Mouse (Mus musculus) adrenal gland, postnatal 10 days (tissue): ENCODE measurements around the gene Dexi. TPM values are rescaled to one million over a fixed set of nuclear protein-coding genes. Genes with fewer than 3 reads are reported as not detected.

Source experiments
- DNase-seq: peaks from one replicate; pipeline ENCODE4 v3.0.0; 2021; ENCODE audit warnings: mixed read lengths
- long read RNA-seq, 2 experiments: library from polyadenylated mRNA; stranded (forward); transcript quantifications; one replicate each; pipeline ENCODE4 v2.0.0; 2021
- total RNA-seq, 2 experiments: library from RNA; stranded (reverse); gene quantifications; 2 replicates each; pipeline ENCODE4 v1.2.3; 2021

Dexi gene
- total RNA-seq, result 10 to 100 TPM; 16.3 to 18.0 TPM
- long read RNA-seq, experiment 1, transcript Dexi-201 (2 exons, 1,389 nt), result major isoform, 18 of 26 reads
- long read RNA-seq, experiment 1, partial matches to known transcripts, result 1 of 26 reads
- long read RNA-seq, experiment 1, other reads (novel, unspliced or antisense), result 7 of 26 reads
- long read RNA-seq, experiment 2, transcript Dexi-201 (2 exons, 1,389 nt), result major isoform, 18 of 24 reads
- long read RNA-seq, experiment 2, partial matches to known transcripts, result 2 of 24 reads
- long read RNA-seq, experiment 2, other reads (novel, unspliced or antisense), result 4 of 24 reads

DNA sequence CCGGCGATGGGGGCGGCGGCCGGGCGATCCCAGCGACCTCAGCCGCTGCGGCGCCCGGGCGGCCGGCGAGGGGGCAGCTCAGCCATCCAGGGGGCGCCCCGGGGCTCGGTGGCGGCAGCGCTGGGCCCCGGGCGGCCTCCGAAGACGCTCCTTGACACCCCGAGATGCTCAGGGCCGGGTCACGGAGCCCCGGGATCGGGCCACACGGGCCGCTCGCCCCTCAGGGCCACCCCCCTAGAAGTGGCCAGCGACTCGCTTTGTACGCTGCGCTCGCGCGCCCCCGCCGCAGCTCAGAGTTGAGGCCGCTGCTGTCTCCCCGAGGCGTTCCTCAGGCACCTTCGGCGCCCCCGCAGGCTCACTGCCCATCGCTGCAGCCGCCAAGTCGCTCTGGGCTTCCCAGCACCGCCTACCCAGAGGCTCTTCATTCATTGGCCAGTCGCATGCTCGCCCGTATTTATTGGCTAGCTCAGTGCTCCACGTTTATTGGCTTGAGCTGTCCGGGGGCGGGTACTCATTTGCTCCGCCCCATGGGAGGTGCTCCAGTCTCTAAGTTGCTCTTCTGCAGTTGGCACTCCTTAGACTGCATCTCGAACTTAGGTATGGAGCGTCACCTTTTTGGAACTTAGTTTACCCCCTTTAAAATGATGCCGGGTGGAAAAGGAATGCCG lies at the start of gene Dexi:
TSS of gene Dexi (minus strand) at position 357 of the 668 bp plus-strand sequence.
- DNase-seq, result peak; percentile 95

DNA sequence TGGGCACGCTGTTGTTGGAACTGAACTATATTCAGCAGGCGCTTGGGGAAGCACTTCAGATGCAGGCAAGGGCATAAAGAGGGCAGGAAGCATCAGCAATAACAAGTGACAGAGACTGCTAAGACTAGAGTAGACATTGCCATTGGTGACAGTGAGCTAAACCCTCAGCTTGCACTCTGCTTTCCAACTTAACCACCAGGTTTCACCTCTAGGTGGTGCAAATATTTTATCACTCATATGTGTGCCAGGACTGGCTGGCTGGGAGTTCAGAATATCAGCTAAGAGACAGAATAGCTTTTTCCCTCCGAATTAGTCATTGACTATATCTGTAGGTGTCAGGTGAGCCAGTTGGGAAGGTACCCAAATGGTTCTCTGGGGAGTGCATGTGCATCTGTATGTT lies 43.7 kb upstream of the Dexi start:
- DNase-seq, result no peak

DNA sequence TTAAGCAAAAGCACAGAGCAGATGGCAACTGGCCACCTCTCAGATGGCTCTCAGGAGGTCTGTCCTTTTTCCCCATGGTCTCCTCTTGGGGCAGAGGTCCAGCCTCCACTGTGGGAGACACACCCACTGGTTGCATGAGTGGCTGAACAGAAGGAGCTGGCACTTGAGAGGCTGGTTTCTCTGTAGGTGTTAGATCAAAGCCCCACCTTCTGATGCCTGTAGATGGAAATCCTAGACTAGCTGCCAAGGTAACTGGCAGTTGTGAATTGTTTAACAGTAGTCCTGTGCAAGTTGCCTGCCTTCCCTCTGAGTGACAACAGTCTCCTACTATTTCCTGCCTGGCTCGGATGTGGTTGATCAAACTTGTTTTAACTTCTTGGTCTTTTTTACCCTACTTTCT lies 42.3 kb upstream of the Dexi start:
- peak; percentile 62 for DNase-seq

DNA sequence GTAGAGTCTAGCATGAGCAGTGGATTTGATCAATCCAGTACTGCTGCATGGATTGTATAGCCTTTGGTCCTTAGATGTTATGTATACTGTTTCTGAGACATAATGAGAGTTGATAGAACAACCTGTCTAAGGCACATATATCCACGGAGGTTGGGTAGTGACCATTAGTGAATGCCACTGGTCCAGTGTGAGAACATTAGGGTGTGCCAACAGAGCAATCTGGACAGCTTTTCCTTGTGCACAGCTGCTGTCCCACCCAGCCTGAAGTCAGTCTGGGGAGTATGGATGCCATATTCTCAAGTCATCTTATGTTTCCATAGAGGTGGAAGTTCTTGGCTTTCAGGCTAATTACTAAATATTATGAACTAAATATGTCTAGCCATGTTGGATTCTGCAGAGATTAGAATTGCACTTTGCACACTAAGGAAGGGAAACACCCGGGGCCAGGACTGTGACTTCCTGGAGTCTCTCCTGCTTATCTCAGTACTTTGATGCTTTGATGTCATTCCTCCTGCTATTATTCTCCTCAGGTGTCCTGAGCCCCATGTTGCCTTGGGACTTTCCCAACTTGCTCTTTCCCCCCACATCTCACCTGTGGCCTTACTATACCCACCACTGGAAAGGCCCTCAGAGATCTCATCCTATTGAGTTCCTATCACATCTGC lies 38.5 kb upstream of the Dexi start:
- no peak for DNase-seq

DNA sequence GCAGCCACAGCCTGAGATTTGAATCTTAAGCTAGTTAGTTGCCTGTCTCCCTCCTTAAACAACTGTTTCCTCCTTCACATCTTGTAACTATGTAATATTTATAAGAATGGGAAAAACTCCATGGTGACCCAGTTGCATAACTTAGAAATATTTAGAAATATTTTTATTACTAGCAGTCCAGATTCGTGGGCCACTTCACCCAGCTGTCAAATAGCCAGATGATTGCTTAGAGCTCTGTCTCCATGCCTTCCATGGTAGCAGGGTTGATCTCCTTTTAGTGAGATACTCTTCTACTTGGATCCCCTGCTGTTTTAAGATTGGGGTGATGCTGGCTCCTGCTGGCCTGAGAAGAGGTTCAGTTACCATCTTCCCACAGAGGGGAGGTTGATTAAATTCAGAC lies 35.5 kb upstream of the Dexi start:
- no peak for DNase-seq

DNA sequence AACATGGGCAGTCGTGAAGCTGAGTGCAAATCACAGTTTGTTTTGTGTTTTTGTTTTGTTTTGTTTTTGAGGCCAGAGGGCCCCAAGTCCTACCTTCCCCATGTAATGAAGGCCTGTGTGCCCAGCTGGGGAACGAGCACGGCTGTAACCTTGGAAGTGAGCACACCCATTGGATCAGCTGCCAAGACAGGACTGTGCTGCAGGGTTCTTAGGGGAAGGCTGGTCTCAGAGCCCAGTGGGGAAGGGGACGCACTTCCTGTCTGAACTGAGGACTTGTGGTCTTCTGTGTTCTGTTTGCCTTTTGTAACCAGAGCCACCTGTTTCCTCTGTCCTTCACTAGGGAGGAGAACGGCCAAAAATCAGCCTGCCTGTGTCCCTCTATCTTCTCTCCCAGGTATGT lies 34.7 kb upstream of the Dexi start:
- peak; percentile 49 for DNase-seq

DNA sequence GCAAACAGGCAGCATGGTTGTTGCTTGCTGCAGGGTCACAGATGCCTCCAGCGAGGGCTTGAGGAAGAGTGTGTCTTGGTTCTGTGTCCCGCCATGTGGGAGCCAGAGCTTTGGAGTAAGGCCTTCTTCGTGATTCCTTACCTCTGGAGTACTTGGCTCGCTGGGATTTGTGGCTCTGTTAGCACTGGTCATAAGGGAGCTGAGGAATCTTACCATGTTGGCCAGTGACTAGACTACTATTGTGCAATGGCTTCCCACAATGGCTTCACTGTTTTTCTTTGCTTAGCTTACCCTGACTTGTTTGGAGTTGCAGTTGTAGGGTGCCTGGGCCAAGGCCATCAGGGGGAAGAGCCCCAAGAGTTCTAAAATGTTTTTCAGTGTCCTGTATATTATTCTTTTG lies 33.1 kb upstream of the Dexi start:
- peak; percentile 32 for DNase-seq

DNA sequence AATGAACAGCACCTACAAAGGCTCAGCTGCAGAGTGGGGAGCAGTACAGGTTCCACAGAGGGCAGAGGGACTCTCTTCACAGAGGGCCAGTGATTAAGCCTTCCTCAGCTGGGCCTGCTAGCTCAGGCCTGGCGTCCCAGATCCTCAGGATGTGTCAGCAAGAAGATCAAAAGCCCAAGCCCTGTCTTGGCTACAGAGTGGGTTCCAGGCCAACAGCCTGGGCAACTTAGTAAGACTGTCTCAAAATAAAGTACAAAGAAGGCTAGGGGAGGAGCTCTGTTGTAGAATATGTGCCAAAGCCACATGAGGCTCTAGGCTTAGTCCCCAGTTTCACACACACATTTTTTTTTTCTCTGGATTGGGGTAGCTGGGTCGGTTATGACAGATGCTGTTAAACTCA lies 32.1 kb upstream of the Dexi start:
- DNase-seq, result no peak

DNA sequence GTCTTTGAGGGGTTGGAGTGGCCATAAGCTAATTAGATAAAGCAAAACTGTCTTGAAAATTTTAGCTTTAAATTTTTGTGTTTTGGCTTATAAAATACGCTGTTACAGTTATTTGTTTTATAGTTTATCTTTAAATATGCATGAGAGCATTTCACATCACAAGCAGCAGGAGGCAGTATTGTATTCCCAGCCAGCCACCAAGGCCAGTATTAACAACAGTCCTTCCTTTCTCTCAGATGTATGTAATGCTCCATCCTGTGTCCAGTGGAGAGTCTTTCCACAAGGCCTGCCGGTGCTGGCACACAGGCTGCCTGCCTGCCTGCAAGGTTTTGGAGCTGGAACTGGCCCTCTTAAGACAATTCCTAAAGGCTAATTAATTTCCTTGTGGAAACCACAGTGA lies 29.0 kb upstream of the Dexi start:
- peak; percentile 30 for DNase-seq

DNA sequence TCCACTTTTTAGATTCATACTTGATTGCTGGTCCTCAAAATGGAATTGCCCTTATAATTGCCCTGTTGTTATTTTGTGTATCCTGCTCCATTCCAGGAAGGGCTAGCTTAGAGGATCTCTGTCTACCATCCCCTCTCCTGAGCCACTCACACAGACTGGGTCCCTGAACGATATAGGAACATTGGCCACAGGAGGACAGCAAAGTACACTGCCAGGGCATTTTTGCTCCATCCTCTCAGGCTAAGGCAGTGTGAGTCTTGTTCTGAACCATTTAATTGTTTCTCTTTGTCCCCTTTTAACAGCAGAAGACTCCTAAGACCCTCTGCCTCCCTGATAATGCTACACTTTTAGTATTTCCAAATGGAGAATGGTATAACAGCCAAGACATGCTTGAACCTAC lies 27.9 kb upstream of the Dexi start:
- peak; percentile 78 for DNase-seq

DNA sequence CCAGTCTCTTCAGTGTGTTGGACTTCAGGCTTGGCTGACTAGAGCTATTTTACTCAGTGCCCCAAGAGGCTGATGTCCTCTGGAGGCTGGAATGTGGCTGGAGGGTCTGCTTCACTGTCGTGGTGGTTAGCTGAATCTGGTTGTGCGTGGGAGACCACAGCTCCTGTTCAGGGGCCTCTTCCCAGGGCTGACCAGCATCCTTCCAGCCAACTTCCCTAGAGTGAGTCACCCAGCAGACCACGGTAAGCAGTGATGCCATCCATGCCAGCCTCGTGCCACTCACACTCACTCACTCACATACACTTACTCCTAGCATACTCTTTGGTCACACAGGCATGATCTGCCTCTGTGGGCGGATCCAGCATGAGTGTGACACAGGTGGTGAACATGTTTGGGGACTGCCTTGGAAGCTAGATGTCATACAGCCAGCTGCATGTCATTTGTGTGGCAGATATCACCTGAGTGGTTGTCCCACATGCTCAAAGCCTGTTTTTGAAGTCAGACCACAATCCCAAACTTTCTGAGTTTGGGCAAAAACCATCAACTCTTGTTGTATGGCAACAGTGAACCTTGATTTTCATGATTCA lies 27.0 kb upstream of the Dexi start:
- DNase-seq, result no peak

DNA sequence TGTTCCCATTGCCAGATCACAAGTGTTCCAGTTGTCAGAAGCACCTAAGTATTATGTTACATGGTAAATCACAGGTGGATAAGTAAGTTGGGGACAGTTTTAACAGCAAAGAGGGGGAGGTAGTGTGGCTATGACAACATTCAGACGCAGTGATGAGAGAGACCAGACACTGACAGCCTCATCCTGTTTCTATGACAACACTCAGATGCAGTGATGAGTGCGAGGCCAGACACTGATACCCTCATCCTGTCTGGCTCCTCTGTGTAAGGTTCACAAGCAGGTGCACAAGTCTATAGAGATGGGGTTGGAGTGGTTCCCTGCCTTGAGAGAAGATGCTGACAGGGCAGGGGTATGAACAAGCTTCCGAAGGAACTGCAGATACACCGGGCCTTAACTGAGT lies 24.3 kb upstream of the Dexi start:
- no peak for DNase-seq

DNA sequence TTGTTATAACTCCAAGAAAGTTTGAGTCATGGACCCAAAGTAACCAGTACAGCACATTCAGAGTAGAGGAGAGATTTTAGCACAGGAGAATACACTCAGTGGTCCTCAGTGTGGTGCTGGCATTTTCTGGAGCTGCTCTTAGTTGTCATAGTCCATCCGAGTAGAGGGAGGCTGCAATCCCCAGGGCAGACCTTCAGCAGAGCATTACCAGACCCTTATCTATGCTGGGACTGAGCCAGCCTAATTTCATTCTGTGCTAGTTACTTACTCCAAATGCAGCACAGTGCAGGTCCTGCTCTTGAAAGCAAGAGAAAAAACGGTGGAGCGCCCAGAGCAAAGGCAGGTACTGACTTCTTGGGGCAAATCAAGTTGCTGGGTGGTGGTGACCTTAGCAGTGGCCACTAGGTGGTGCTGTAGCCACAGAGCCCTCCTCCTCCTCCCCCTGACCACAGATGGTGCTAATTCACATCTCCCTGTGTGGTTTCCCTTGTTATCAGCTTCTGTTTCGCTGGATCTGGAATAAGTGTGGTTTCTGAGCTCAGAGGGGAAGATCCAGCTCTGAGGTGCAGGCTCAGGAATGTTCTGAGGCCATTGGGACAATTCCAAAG lies 22.5 kb upstream of the Dexi start:
- peak; percentile 82 for DNase-seq

DNA sequence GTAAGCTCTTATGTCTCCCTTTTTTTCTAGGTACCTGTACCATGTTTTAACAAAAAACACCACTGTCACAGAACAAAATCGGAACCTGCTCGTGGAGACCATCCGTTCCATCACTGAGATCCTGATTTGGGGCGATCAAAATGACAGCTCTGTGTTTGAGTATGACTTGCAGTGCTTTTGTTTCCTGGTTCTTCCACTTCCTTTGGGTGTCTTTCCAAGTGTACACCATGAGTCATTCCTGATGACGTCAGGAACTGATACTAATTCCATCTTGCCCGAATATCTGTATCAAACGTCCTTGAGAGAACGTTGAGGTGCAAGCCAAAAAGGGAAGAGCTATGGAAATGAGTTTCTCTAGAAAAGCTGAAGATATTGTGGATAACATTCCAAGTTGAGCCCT lies 17.1 kb upstream of the Dexi start:
- no peak for DNase-seq

DNA sequence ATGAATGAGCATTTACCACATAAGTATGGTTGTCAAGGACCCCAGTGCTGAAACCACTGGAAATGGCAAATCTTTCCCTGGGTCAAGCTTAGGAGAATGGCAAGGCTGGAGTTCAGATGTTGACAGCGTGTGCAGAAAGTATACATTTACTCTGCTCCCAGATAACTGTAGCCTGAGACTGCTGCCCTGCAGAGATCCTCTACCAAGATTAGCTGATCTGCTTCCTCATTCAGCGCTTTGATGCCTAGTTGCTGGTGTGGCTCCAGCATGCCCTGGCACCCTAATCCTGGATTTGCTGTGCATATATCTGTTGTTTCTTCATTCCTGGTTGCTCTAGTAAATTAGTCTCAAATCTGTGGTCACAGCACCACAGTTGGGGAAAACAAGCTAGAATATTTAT lies 11.0 kb upstream of the Dexi start:
- DNase-seq, result no peak

DNA sequence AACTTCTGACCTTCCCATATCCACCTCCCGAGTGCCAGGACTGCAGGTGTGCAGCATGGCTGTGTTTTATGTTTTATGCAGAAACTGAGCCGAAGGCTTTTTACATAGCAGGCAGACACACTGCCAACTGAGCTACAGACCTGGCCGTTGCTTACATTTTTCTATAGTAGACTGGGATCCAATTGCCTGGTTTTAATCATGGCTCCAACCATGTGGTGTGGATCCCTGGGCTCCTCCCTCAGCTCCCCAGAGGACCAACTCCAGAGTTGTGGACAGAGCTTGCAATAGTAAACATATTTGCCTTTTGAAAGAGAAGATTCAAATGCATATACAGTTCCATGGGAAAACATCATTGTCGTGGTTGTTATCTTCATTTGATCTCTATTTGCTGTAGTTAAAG lies 8.7 kb upstream of the Dexi start:
- no peak for DNase-seq

DNA sequence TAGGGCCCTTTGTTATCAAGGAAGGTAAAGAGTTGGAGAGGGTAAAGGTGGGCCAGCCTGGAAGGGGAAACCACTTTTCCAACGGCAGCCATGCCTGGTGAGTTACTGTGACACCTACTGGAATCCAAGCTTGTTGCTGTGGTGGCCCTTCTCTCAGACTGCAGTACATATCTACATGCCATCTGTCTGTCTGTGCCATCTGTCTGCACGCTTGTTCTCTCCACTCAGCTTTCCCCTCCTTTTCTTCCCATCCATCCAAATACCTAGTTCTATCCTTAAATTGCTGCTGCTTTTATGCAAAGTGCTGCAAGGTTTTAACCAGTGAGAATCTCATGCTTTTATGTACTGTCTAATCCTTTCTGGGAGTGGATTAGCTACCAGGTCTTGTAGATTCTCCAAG lies 6.7 kb upstream of the Dexi start:
- no peak for DNase-seq

DNA sequence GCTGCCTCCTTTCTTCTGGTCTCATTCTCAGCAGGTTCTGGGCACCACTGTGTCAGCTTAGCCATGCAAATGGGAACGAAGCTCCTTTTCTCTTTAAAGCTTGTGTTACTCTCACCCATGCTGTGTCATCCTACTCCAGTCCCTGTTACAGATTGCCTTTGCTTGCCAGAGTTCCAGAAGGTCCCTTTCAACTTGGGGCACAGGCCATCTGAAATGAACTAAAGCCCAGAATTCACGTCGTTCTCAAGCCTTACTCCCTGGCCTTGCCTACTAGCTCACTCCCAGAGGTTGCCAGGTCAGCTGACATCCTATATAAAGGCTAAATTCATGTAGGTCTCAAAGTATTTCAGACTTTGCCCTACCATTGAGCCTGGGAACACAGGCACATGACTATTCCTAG lies 6.1 kb upstream of the Dexi start:
- DNase-seq, result no peak

DNA sequence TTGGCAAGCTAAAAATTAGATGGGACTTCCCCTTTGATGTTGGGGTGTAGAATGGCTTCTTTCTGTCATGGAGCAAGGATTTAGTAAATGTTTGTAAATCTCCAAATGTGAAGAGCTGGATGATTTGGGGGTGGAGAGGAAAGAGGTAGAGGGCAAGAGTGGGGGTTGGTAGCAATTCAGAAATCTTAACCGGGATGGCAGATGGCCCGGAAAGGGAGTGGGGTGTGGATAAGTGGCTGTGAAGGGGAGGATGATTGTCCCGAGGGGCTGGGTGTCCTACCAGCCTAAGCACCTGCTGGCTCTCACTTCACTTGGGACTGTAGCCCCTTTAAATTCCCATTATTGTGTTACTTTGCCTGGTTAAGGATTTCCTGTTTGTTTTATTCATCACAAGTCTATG lies 4.0 kb upstream of the Dexi start:
- DNase-seq, result no peak

DNA sequence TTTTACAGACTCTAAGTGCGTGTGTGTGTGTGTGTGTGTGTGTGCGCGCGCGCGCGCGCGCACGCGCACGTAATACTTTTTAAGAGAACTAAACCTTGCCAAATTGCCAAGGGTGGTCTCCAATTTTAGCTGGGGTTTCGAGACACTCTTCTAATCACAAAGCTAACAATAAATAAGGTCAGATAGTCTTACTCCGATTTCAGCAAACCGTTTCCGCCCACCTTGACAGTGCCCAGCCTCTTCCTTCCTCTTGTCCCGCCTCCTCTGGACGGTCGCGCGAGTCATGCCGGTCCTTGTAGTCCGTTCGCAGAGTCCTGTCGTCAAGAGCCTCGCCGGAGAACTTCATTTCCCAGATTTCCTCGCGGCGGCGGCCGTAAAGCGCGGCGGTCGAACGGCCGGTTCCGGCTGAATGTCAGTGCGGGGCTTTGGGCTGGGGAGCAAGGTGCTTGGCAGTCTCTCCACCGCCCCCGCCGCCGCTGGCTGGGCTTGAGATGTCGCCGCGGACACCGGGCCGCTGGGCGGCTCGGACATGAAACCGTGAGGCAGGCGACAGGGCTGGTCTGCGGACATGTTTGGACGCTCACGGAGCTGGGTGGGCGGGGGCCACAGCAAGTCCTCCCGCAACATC lies 2.3 kb upstream of the Dexi start, which contains the start of gene Clec16a:
TSS of gene Clec16a (plus strand) at position 345 of the 628 bp plus-strand sequence.
- peak; percentile 97 for DNase-seq

DNA sequence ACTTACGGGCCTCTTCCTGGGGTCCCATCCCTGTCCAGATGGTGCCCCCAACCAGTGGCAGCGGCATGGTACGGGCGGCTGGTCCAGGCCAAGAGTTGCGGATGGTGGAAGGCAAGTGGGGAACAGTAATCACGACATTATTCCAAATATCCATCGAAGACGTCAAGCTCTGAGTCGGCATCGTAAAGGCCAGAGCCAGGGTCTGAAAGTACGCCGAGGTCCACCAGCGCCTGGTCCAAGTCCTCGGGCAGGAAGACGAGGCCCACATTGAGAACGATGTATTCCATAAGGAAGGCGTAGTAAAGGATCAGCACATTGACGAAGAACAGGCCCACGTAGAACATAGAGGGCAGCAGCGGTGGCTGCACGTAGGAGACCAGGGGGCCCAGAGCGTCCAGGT lies 588 bp downstream of the Dexi start:
- DNase-seq, result peak; percentile 35

DNA sequence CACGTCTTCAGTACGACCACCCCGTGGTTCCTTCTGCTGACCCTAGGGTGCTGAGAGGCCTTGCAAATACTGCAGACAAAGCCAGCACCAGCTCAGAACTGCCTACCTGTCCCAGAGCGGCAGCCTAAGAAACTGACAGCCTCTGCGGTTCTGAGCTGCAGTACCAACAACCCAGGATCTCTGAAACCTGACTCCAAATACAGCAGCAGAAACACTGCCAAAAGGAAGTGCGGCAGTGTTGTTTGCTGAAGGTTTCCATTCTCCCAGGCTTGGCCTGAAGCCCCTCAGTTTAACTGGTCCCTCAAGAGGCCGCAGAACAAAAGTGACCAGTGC lies 1.3 kb downstream of the Dexi start:
- peak; percentile 25 for DNase-seq
